Mouse (Mus musculus) layer of hippocampus, adult 8-10 months (tissue): ENCODE measurements at regions not wholly inside any gene's neighbourhood (a gene's known extent, or its start where the extent isn't known, plus 50 kb on each side); places are given as distances from the start of the nearest gene placed in this dataset.

Experiments used
- DNase-seq, 2 experiments: peaks; one replicate each; pipeline ENCODE4 v3.0.0; 2022; ENCODE audit warnings: low spot score in 2 of 2

GRCm38 (mm10) chr19:59646231-59646630 lies 188.1 kb downstream of the Emx2 start:
- no peak for DNase-seq

- no peak for DNase-seq
These were observed 188.5 kb downstream of the Emx2 start for GRCm38 (mm10) chr19:59646656-59647055.

- DNase-seq = no peak
These were observed 191.2 kb downstream of the Emx2 start for GRCm38 (mm10) chr19:59649421-59649820.

GRCm38 (mm10) chr19:59650611-59651329 lies 192.6 kb downstream of the Emx2 start:
- DNase-seq = no peak

DNA sequence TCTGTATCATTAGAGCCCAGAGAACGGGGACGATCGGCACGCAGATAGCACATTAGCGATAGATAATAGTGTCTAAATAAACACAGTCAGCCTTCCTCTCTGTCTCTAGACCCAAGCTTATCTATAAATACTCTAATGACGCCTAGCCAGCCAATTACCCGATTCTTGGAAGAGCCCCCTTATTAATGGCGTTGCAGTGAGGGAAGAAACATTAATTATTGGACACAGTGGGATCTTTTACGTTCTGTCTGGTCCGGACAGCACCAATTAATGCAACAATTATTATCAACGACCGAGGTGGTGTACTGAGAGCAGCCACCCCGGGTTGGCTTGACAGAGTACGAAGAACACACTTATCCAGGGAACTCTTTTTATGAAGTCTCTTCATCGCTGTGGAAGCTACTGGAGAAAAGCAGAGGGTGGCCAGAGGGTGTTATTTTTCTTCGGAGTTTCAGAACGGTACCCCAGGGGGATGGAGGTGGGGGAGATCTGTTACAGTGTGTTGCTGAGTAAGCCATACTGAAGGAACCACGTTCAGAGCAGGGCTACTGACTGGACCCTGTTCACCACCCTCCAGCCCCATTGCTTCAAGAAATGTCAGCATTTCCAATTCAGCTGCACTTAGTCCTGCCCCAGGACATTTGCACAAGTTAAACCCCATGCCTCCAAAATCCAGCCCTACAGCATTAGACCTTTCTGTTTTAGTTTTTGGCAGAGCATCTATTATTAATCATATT lies 195.6 kb downstream of the Emx2 start:
- no peak for DNase-seq

DNA sequence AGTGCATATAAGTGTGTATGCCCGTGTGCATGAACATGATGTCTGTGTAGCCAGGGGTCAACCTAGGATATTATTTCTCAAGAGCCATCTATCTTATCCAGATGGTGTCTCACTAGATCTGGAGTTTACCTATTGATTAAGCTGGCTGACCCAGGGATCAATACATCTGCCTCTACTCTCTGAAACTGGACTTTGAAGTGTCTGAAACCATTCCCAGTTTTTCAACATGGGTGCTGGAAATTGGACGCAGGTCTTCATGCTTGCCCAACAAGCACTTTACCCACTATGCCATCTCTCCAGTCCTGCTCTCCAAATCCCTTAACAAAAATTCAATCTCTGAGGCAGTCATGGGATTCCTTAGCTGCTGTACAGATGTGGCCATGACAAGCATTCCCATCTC lies 197.1 kb downstream of the Emx2 start:
- no peak for DNase-seq

GRCm38 (mm10) chr19:59669793-59670192 lies 211.6 kb downstream of the Emx2 start:
- DNase-seq = no peak

GRCm38 (mm10) chr19:59673537-59673936 lies 215.4 kb downstream of the Emx2 start:
- DNase-seq = no peak

DNA sequence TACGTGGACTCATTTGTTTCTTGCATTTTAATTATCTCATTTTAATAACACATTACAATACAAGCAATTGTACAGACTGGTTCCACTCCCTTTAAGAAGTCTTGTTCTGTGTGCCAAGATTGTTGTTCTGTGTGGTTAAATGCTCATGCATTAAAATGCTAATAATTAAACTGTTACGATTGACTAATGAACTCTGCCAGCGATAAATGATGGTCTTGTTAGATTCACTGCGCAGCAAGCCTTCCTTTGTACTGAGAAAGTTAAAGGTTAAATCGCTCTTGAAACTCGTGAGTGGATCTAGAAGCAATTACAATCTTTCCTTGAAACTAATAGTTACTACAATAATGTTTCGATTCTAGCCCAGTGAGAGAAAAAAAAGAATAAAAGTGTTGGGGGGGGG lies 221.0 kb downstream of the Emx2 start:
- DNase-seq = no peak

DNA sequence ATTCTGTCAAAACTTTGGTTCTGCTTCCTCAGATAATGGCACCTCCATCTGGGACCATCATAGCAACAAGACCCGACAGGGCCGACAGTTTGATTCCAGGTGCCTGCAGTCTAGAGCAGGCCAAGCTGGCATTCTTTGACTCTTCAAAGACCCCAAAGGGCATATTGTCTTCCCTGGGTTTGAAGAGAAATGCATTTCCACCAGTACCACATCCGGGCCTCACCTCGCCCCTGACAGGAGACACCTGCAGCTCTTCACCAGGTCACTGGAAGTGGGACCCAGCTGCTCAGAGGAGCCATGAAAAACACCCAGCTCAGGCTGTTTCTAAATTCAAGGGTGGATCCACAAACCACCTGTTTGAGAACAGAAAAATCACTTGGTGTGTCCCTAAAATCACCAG lies 222.2 kb downstream of the Emx2 start:
- no peak for DNase-seq

- no peak for DNase-seq
These were observed 226.1 kb downstream of the Emx2 start for GRCm38 (mm10) chr19:59684292-59684691.

GRCm38 (mm10) chr19:59685826-59686717 lies 227.9 kb downstream of the Emx2 start:
- DNase-seq = no peak

DNA sequence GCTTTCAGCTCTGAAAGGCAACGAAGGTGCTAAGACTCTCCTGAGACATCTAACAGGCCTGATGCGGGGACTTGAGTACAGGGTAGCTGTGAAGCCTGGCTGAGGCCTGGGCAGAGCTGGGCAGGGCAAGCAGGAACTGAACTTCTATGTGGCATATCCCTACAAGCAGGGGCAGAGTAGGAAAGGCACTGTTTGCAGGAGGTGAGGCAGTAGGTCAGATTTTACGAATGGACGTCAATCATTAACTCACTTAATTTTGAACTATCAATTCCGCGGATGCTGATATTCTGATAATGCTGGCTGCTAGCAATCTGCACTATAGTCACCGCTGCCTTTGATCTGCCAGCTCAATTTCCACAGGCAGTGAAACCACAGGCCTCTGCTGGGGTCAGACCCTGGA lies 229.0 kb downstream of the Emx2 start:
- DNase-seq = no peak

GRCm38 (mm10) chr19:59687681-59688080 lies 229.5 kb downstream of the Emx2 start:
- no peak for DNase-seq

GRCm38 (mm10) chr19:59691541-59692096 lies 233.4 kb downstream of the Emx2 start:
- DNase-seq = no peak

- DNase-seq = peak; percentile 33 to 46
These were observed 239.5 kb downstream of the Emx2 start for GRCm38 (mm10) chr19:59697628-59698027.

- no peak for DNase-seq
These were observed 242.0 kb downstream of the Emx2 start for GRCm38 (mm10) chr19:59700187-59700586.

- no peak for DNase-seq
These were observed 236.3 kb downstream of the Rab11fip2 start for GRCm38 (mm10) chr19:59707106-59707505.

DNA sequence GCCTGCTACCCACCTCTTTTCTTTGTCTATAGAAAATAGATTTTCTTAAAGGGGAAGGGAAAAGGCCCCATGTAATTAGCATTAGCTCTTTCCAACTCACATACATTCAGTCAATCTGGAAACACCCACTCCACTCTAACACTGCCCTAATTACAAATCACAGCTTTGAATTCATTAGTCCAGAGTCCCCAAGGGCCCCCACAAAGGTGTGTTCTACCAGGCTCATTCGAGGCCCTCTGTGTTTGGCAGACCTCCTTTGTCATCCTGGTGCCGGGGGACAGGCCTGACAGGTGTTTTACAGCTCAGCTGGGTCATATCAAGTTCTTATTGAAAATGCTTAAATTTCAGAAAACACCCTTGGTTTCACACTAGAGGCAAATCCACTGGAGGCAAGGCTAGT lies 234.3 kb downstream of the Rab11fip2 start:
- no peak for DNase-seq

- no peak for DNase-seq
These were observed 228.4 kb downstream of the Rab11fip2 start for GRCm38 (mm10) chr19:59715086-59715485.

- DNase-seq = no peak
These were observed 225.5 kb downstream of the Rab11fip2 start for GRCm38 (mm10) chr19:59717813-59718483.
